Mouse (Mus musculus) ES-E14 (cell line): ENCODE data around the gene Xrcc6.

Source experiments
- CHD2 ChIP-seq: IDR thresholded peaks from 2 replicates; pipeline ENCODE4 v1.6.1; 2014; ENCODE audit warnings: mild to moderate bottlenecking, low read depth, low read length, inconsistent platforms
- HCFC1 ChIP-seq: IDR thresholded peaks from 2 replicates; pipeline ENCODE4 v1.6.1; 2012; ENCODE audit warnings: low read length, inconsistent platforms, borderline replicate concordance; ENCODE audit not compliant: insufficient read depth
- MAFK ChIP-seq: IDR thresholded peaks from 2 replicates; pipeline ENCODE4 v1.6.1; 2014; ENCODE audit warnings: mild to moderate bottlenecking, low read depth, low read length, inconsistent platforms; ENCODE audit not compliant: insufficient read depth
- ZC3H11A ChIP-seq: IDR thresholded peaks from 2 replicates; pipeline ENCODE4 v1.6.1; 2012; ENCODE audit warnings: low read depth, mild to moderate bottlenecking, inconsistent platforms, low read length, borderline replicate concordance
- ZNF384 ChIP-seq: IDR thresholded peaks from 2 replicates; pipeline ENCODE4 v1.6.1; 2012; ENCODE audit warnings: low read depth, low read length, inconsistent platforms

GRCm38 (mm10) chr15:82032386-82032785 lies 44.8 kb downstream of the Xrcc6 start:
- TF ChIP-seq CHD2, result no peak
- no peak for TF ChIP-seq MAFK
- TF ChIP-seq HCFC1, result no peak
- TF ChIP-seq ZC3H11A, result no peak
- no peak for TF ChIP-seq ZNF384
